Mouse (Mus musculus): ENCODE results near the gene Tmem268. TPM values are rescaled to one million over a fixed set of nuclear protein-coding genes. Genes with fewer than 3 reads are reported as not detected.

The Tmem268 gene
- polyA plus RNA-seq (2012): 0.04 and 0.12 TPM in 2 replicates

DNA sequence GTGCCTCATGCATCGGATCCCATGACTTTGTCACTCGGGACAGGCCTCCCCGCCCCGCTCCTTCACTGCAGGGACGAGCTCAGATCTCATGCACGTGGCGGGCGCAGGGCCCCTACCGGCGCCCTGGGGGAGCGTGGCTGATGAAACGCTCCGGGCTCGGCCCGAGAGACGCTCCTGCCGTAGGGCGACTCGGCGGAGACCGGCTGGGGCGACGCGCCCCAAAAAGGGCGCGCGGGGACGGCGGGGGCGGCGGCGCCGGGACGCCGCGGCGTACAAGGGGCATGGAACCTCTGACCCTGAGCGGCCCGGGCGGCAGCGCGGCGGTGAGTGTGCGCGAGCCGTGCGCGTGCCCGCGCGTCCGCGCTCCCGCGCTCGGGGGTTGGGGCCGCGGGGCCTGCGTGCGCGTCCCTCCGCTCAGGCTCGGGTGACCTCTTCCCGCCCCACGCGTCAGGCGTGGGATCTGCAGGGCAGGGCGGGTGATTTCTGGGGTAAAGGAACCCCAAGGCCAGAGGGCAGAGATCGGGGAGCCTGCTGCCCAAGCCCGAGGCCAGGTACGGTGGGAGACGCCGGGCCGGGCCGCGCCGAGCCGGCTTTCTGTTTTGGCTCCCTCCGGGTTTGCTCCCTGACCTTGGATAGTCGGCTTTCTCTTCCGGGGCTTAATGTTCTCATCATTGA is at the start of gene Tmem268:
TSS of gene Tmem268 (plus strand) at position 375 of the 675 bp plus-strand sequence.
- H3K4me1 ChIP-seq (ENCODE audit: control insufficient read depth): peaks cover 48% of the 10 kb centered on the region
- no peaks in the 10 kb centered on the region for H3K9me3 ChIP-seq (ENCODE audit: control insufficient read depth, low read length)
- TF ChIP-seq GATA1 (IDR thresholded peaks at IDR 0.05; ENCODE audit: low read length) (no peak), TAL1 (IDR thresholded peaks at IDR 0.05; ENCODE audit: low read length) (no peak)
- peaks cover 26% of the 10 kb centered on the region for H3K36me3 ChIP-seq (ENCODE audit: control insufficient read depth)
- H3K4me3 ChIP-seq (replicated peaks): peak within 1 kb of the TSS; percentile 77
- H3K27me3 ChIP-seq (ENCODE audit: control insufficient read depth): no peaks in the 10 kb centered on the region

DNA sequence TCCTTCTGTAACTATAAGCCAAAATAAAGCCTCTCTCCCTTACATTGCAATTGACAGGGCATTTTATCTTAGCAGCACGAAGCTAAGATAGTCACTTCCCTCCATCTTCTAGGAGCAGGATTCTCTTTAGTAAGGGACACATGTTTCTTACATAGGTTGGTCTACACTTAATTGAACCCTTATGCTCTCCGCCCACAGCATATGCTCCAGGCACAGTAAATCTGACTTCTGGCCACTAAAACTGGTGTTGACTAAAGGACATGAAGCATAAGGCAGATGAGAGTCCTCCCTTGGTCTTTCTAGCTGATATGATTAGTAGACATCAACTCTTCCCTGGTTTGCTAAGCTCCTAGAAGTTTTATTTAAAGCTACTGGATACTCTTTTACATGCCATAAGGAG is 45.7 kb upstream of the Tmem268 start:
- Histone ChIP-seq H3K27me3 (ENCODE audit: control insufficient read depth) (no peaks in the 10 kb centered on the region), H3K36me3 (ENCODE audit: control insufficient read depth) (no peaks in the 10 kb centered on the region), H3K4me3 (replicated peaks) (no peak overlapping the region), H3K4me1 (ENCODE audit: control insufficient read depth) (no peaks in the 10 kb centered on the region), H3K9me3 (ENCODE audit: control insufficient read depth, low read length) (no peaks in the 10 kb centered on the region)
- TF ChIP-seq TAL1 (IDR thresholded peaks at IDR 0.05; ENCODE audit: low read length) (no peak), GATA1 (IDR thresholded peaks at IDR 0.05; ENCODE audit: low read length) (no peak)

DNA sequence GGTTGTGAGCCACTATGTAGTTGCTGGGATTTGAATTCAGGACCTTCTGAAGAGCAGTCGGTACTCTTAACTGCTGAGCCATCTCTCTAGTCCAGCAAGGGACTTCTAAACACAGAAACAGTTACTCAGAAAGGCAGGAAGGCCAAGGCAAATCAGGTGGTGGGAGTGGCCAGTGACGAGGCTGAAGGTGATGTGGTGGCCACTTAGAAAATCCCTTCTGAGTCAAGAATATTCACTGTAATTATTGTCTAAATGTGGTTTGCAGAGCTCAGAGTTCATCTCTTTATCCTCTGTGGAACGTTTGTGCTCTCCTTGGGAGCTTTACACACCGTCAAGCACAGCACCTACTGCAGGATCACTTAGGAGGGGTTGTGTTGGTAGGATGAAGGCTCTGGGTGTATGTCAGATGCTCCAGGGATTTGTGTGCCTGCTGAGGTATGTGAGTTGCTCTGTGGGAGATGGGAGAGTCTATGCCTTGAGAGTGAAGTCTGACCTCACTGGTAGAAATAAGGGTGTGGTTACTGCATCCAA is 44.1 kb upstream of the Tmem268 start:
- H3K36me3 ChIP-seq (ENCODE audit: control insufficient read depth): no peaks in the 10 kb centered on the region
- no peak overlapping the region for H3K4me3 ChIP-seq (replicated peaks)
- H3K27me3 ChIP-seq (ENCODE audit: control insufficient read depth): no peaks in the 10 kb centered on the region
- no peaks in the 10 kb centered on the region for H3K4me1 ChIP-seq (ENCODE audit: control insufficient read depth)
- H3K9me3 ChIP-seq (ENCODE audit: control insufficient read depth, low read length): no peaks in the 10 kb centered on the region
- TF ChIP-seq GATA1 (IDR thresholded peaks at IDR 0.05; ENCODE audit: low read length) (no peak), TAL1 (IDR thresholded peaks at IDR 0.05; ENCODE audit: low read length) (no peak)

DNA sequence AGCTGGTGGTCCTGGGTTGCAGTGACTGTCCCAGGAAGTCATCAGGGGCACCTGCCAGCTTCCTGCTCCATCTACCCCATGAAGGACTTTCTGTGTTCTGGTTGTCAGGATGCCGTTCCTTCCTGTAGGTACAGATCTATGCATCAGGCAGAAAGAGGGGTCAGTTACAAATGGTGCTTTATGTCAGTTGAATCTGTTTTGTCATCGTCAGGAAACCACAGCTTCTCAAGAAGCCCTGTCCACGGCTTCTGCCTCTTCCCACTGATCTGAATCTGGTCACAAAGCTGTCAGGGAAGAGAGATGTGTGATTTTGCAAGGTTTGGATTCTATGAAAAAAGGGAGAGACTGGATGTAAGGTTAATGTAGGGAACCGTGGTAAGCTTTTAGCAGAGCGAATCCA is 43.6 kb upstream of the Tmem268 start:
- TF ChIP-seq TAL1 (IDR thresholded peaks at IDR 0.05; ENCODE audit: low read length) (no peak), GATA1 (IDR thresholded peaks at IDR 0.05; ENCODE audit: low read length) (no peak)
- Histone ChIP-seq H3K36me3 (ENCODE audit: control insufficient read depth) (no peaks in the 10 kb centered on the region), H3K4me3 (replicated peaks) (no peak overlapping the region), H3K27me3 (ENCODE audit: control insufficient read depth) (no peaks in the 10 kb centered on the region), H3K4me1 (ENCODE audit: control insufficient read depth) (no peaks in the 10 kb centered on the region), H3K9me3 (ENCODE audit: control insufficient read depth, low read length) (no peaks in the 10 kb centered on the region)

DNA sequence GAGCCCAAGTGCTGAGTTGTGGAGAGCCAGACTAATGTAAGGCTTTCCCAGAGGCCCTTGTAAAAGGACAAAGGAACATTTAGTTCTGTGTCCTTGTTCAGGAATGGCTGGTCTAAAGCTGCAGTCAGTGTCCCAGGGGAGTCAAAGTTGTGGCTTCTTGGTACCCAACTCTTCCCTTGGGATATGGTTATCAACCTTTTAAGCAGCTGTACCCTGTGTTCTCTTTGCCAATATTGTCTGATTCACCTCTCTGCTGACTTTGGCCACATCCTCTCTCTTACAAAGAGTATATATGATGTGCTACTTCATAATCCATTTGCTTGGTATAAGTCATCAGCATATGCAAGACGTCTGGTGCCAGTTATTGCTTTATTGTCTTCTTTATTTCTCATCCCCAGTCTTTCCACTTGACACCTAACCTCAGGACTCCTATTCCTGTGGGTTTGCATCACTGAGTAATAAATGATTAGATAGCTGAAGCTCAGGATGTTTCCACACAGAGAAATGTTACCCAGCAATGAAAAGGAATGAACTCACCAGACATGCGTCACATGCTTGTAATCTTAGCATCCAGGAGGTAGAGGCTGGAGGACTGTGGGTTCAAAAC is 36.7 kb upstream of the Tmem268 start:
- H3K36me3 ChIP-seq (ENCODE audit: control insufficient read depth): no peaks in the 10 kb centered on the region
- TF ChIP-seq GATA1 (IDR thresholded peaks at IDR 0.05; ENCODE audit: low read length) (no peak), TAL1 (IDR thresholded peaks at IDR 0.05; ENCODE audit: low read length) (no peak)
- H3K9me3 ChIP-seq (ENCODE audit: control insufficient read depth, low read length): no peaks in the 10 kb centered on the region
- H3K27me3 ChIP-seq (ENCODE audit: control insufficient read depth): no peaks in the 10 kb centered on the region
- no peaks in the 10 kb centered on the region for H3K4me1 ChIP-seq (ENCODE audit: control insufficient read depth)
- no peak overlapping the region for H3K4me3 ChIP-seq (replicated peaks)

DNA sequence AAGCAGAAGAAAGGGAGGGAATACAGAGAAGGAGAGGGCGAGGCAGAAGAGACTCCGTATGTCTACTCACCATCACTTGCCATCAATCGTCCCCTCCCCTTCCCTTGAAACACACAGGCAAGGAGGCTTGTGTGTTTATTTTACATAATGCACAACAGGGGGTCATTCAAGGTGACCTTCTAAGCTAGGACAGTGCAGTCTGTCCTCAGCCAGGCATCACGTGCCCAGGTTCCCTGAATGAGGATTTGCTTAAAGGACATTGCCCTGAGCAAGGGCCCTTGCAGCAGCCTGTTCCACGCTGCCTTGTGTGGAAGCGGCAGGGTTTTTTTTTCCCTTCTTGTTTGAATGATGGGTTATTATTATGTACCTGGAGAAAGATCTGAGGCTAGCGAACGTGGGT is 33.1 kb upstream of the Tmem268 start:
- Histone ChIP-seq H3K4me1 (ENCODE audit: control insufficient read depth) (no peaks in the 10 kb centered on the region), H3K4me3 (replicated peaks) (no peak overlapping the region), H3K9me3 (ENCODE audit: control insufficient read depth, low read length) (no peaks in the 10 kb centered on the region), H3K36me3 (ENCODE audit: control insufficient read depth) (no peaks in the 10 kb centered on the region), H3K27me3 (ENCODE audit: control insufficient read depth) (no peaks in the 10 kb centered on the region)
- TF ChIP-seq GATA1 (IDR thresholded peaks at IDR 0.05; ENCODE audit: low read length): no peak
- no peak for TF ChIP-seq TAL1 (IDR thresholded peaks at IDR 0.05; ENCODE audit: low read length)

DNA sequence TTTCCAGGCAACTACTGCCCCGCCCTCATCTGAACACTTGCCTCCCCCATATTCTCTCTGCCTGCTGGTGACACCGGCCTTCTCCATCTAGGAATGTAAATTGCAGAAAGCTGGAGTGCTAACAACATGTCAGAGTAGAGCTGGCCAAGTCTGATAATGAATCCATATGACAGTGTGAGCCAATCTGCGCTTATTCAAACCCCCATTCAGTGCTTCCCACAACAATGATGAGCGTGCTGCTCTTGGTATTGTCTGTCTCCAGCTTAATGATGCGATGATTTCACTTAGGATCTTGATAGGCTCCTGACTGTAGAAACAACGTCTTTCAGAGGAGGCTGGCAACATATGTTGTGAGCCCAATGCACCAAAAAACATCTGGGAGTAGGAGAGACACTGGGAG is 29.6 kb upstream of the Tmem268 start:
- Histone ChIP-seq H3K27me3 (ENCODE audit: control insufficient read depth) (no peaks in the 10 kb centered on the region), H3K4me1 (ENCODE audit: control insufficient read depth) (no peaks in the 10 kb centered on the region), H3K36me3 (ENCODE audit: control insufficient read depth) (no peaks in the 10 kb centered on the region), H3K9me3 (ENCODE audit: control insufficient read depth, low read length) (no peaks in the 10 kb centered on the region), H3K4me3 (replicated peaks) (no peak overlapping the region)
- TF ChIP-seq TAL1 (IDR thresholded peaks at IDR 0.05; ENCODE audit: low read length) (no peak), GATA1 (IDR thresholded peaks at IDR 0.05; ENCODE audit: low read length) (no peak)

DNA sequence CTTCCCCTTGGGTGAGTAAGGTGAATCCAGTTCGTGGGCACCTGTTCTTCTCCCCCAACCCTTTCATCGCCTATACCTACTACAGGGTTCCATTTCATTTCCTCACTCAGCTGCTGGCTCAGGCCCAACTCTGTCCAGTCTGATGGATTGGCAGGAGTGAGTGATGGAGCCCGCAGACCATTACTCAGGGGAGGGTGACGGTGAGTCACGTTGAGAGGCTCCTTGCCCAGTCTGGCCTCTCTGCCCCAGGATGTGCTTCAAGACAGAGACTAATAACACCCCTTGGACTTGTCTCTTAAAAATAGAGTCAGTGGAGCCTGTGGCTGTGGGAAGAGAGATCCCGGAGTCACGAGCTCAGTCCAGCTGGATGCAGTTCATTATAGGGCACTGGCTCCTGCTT is 28.2 kb upstream of the Tmem268 start:
- TF ChIP-seq GATA1 (IDR thresholded peaks at IDR 0.05; ENCODE audit: low read length): no peak
- TF ChIP-seq TAL1 (IDR thresholded peaks at IDR 0.05; ENCODE audit: low read length): no peak

DNA sequence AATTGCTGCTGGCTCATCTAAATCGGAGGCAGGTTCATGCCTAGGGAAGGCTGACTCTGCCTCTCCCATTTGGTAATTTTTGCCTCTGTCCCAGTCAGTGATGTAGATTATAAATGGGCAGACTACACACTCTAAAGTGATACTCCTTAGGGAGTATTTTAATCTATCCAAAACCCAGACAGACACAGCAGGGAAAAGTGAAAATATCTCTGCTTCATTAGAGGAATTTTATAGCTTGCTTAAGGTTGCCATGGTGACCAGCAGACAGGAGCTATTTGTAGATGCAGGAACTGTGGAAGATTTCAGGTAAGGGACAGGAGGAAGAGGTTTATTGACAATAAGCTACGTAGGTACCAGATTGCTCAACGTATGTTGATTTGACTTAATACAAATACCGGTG is 21.0 kb upstream of the Tmem268 start:
- H3K27me3 ChIP-seq (ENCODE audit: control insufficient read depth): no peaks in the 10 kb centered on the region
- H3K4me1 ChIP-seq (ENCODE audit: control insufficient read depth): no peaks in the 10 kb centered on the region; the same call in 1 of the 2 replicates
- no peaks in the 10 kb centered on the region for H3K36me3 ChIP-seq (ENCODE audit: control insufficient read depth)
- no peak overlapping the region for H3K4me3 ChIP-seq (replicated peaks)
- H3K9me3 ChIP-seq (ENCODE audit: control insufficient read depth, low read length): no peaks in the 10 kb centered on the region
- no peak for TF ChIP-seq TAL1 (IDR thresholded peaks at IDR 0.05; ENCODE audit: low read length)
- TF ChIP-seq GATA1 (IDR thresholded peaks at IDR 0.05; ENCODE audit: low read length): no peak

More for the DNA sequence above, 28.2 kb upstream of the Tmem268 start:
- H3K27me3 ChIP-seq (ENCODE audit: control insufficient read depth): no peaks in the 10 kb centered on the region
- H3K36me3 ChIP-seq (ENCODE audit: control insufficient read depth): no peaks in the 10 kb centered on the region
- H3K9me3 ChIP-seq (ENCODE audit: control insufficient read depth, low read length): no peaks in the 10 kb centered on the region
- no peak overlapping the region for H3K4me3 ChIP-seq (replicated peaks)
- H3K4me1 ChIP-seq (ENCODE audit: control insufficient read depth): no peaks in the 10 kb centered on the region

Data from erythroblast, embryonic 14.5 days (primary cell).